Mouse (Mus musculus): Measurements from ENCODE around the gene Foxp2.

DNA sequence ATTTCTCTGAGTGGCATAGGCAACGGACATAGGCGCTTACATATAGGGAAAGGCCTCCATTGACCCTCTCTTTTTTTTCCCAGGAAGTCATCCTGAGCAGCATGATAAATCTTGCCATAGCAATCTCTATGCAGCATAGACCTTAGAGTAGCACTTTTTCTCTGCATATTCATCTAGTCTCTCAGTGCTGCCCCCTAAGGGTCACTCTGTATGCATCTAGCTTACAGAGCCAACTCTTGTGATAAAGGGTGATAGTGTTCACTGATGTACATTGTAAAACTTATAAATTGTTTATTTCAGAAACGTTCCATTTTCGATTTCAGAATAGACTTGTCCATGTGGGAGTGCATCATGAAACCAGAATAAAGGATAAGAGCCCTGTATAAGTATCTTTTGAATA lies 454.7 kb downstream of the Foxp2 start:
- no peak for TF ChIP-seq POLR2A (IDR thresholded peaks at IDR 0.05; ENCODE audit: borderline replicate concordance, insufficient read depth, low read length)
- TF ChIP-seq CTCF (IDR thresholded peaks at IDR 0.05; ENCODE audit: borderline replicate concordance, insufficient read depth, low read depth, low read length): no peak

Measured in cerebellum, adult 2 months (tissue).